Mouse (Mus musculus) limb, embryonic 15.5 days (tissue): ENCODE results near the gene Ldhb. TPM values are rescaled to one million over a fixed set of nuclear protein-coding genes. Genes with fewer than 3 reads are reported as not detected.
"Not testable (repeated sequence)": the region's sequence is repeated elsewhere in the genome, so short reads cannot be mapped to it uniquely, and the experiment has no call there.

ENCODE experiments used
- ATAC-seq: fragments of 200-750 bp; cut with Nextera tagmentation; 2 replicates; pipeline ENCODE4 v1.8.0; 2017; ENCODE audit warnings: low read depth, moderate TSS enrichment; ENCODE audit not compliant: insufficient number of reproducible peaks, low FRiP score, low TSS enrichment
- H3K27ac ChIP-seq: fragments of 300-500 bp; sonication (generic); 2 replicates; pipeline ENCODE4 v1.5.1; 2015; ENCODE audit warnings: moderate library complexity, mild to moderate bottlenecking, inconsistent platforms
- H3K27me3 ChIP-seq: fragments of 300-500 bp; sonication (generic); 2 replicates; pipeline ENCODE4 v1.6.1; 2015; ENCODE audit warnings: inconsistent platforms
- H3K36me3 ChIP-seq: fragments of 300-500 bp; sonication (generic); 2 replicates; pipeline ENCODE4 v1.6.1; 2015; ENCODE audit warnings: inconsistent platforms
- H3K4me1 ChIP-seq: fragments of 300-500 bp; sonication (generic); 2 replicates; pipeline ENCODE4 v1.6.1; 2015; ENCODE audit warnings: inconsistent platforms
- H3K4me2 ChIP-seq: fragments of 300-500 bp; sonication (generic); 2 replicates; pipeline ENCODE4 v1.6.1; 2015; ENCODE audit warnings: mild to moderate bottlenecking, inconsistent platforms
- H3K4me3 ChIP-seq: fragments of 300-500 bp; sonication (generic); 2 replicates; pipeline ENCODE4 v1.5.1; 2015; ENCODE audit warnings: mild to moderate bottlenecking, inconsistent platforms
- H3K9ac ChIP-seq: fragments of 300-500 bp; sonication (generic); 2 replicates; pipeline ENCODE4 v1.6.1; 2015; ENCODE audit warnings: inconsistent platforms
- H3K9me3 ChIP-seq: fragments of 300-500 bp; sonication (generic); 2 replicates; pipeline ENCODE4 v1.6.1; 2016; ENCODE audit warnings: inconsistent platforms
- WGBS: fragments of 180-500 bp; shearing (Covaris S2); methylation state at CpG from one replicate; pipeline ENCODE4 v1.1.7; 2015; 5-methylcytosine and 5-hydroxymethylcytosine counted together
- polyA plus RNA-seq: library from polyadenylated mRNA; unstranded; fragments of >200 nt; fragmentation: Nextera tagmentation; extraction: Ambion mirVana; gene quantifications from 2 replicates; pipeline ENCODE4 v1.2.1, GENCODE M21; 2015

Gene Ldhb
- polyA plus RNA-seq, 1 experiment from 2014 or later = 183 TPM

GRCm38 (mm10) chr6:142511516-142512135, 3.9 kb upstream of the Ldhb start:
- Histone ChIP-seq H3K4me2 (no peak overlapping the region), H3K4me1 (peaks cover 12% of the 10 kb centered on the region), H3K36me3 (no peaks in the 10 kb centered on the region), H3K9ac (no peak overlapping the region), H3K27me3 (peaks cover 10% of the 10 kb centered on the region; the same call in 1 of the 2 replicates), H3K27ac (no peak overlapping the region), H3K9me3 (no peaks in the 10 kb centered on the region), H3K4me3 (no peak overlapping the region)
- ATAC-seq = no peak
- 20% methylated on average over 12 of the region's 12 CpGs for WGBS

- Histone ChIP-seq H3K36me3 (no peaks in the 10 kb centered on the region), H3K9me3 (no peaks in the 10 kb centered on the region), H3K27me3 (peaks cover 10% of the 10 kb centered on the region; the same call in 1 of the 2 replicates), H3K9ac (no peak overlapping the region), H3K27ac (peak overlapping the region; percentile 68; the same call in 1 of the 2 replicates), H3K4me3 (no peak overlapping the region), H3K4me1 (peaks cover 17% of the 10 kb centered on the region), H3K4me2 (no peak overlapping the region)
- 51% methylated on average over 4 of the region's 4 CpGs for WGBS
- ATAC-seq = no peak
Measured at GRCm38 (mm10) chr6:142508663-142509062, 906 bp upstream of the Ldhb start.

DNA sequence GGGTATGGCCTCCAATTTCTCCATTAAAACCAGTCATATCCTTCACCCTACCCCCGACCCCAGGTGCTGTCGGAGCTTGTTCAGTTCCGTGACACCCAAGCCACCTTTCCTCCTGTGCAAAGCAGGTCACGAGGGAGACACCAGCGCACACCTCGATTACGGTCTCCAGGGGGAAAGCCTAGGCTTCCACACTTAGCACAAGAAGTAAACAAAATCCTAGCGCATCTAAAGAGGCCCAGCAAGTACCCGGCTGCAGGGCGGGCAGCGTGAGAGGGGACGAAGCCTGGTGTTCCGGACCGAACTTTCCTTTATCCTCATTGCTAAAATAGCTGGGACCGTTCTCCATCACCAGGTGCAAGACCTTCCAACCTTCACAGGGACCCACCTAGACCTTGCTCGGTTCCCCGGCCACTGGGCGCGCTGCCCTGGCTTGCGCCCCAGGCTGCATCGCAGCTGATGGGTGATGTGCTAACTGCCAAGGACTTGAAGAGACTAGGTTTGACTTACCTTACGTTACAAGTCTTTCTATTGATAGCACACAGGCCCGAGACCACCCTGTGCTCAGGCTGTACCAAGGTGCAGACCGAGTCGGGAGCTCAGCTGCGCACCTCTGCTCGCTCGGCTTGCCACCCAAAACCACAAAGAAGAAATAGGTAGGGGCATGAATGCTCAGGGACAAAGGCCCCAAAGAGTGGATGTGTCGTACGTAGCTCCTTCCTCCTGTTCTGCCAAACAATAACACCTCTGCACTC, 548 bp downstream of the Ldhb start:
- Histone ChIP-seq H3K27ac (peak overlapping the region; percentile 68), H3K4me3 (peak overlapping the region; percentile 55), H3K4me1 (peaks cover 17% of the 10 kb centered on the region), H3K27me3 (0 out of 2 replicates have a peak, but pooled peaks cover 3% of the 10 kb centered on the region), H3K9me3 (no peaks in the 10 kb centered on the region), H3K4me2 (peak overlapping the region; percentile 84), H3K9ac (peak overlapping the region; percentile 46), H3K36me3 (no peaks in the 10 kb centered on the region)
- WGBS = under 1% methylated on average over 30 of the region's 30 CpGs
- ATAC-seq = peak; percentile 30; the same call in 1 of the 2 replicates

DNA sequence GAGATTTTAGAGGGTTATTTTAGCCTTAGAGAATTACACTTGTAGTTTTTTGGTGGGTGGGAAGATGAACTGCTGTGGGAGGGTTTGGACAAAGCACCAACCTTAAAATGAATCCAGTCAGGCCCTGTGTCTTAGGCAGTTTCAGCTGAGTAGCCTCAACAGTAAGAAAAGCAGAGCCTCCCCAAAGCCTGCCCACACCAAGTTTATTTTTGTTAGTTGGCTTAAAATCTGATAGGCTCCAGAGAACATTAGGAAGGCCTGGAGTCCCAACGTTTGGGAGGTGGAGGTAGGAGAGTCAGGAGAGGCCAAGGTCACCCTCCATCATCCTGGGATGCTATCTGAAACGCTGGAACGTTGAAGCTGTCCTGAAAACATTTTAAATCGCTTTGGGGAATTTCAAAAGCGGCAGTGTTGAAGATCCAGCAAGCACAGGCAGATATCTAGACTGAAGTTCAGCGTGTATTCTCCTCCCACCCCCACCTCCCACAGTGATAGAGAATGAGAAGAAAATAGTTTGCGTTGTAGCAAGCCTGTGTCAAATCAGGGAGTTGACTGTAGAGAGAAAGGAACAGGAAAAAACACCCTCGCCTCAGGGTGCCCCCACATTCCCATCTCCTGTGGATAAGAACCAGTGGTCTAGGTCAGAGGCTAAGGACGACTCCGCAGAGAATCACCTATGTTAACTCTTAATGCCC, 1.3 kb downstream of the Ldhb start:
- Histone ChIP-seq H3K4me3 (peak overlapping the region; percentile 55), H3K36me3 (no peaks in the 10 kb centered on the region), H3K9ac (peak overlapping the region; percentile 46; the same call in 1 of the 2 replicates), H3K4me2 (peak overlapping the region; percentile 84), H3K27ac (no peak overlapping the region), H3K27me3 (0 out of 2 replicates have a peak, but pooled peaks cover 3% of the 10 kb centered on the region), H3K9me3 (no peaks in the 10 kb centered on the region), H3K4me1 (peaks cover 17% of the 10 kb centered on the region)
- ATAC-seq = no peak
- 10% methylated on average over 10 of the region's 10 CpGs for WGBS

DNA sequence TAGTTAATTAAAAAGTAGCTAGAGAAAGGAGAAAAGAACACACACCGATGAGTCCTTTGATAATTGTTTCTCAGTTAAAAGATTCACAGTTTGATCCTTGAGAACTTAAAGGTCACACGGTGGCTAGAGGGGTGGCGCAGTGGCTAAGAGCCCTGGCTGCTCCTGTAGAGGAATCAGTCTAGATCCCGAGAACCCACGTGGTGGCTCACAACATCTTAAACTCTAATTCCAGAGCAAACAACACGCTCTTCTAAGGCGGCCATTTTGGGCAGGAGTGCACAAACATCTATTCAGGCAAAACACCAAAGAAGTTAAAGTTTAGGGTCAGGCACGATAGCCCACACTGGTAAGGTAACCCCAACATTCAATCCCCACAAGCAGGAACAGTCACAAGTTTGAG, 4.2 kb downstream of the Ldhb start:
- Histone ChIP-seq H3K36me3 (peaks cover 15% of the 10 kb centered on the region; the same call in 1 of the 2 replicates), H3K27me3 (no peaks in the 10 kb centered on the region), H3K9me3 (no peaks in the 10 kb centered on the region), H3K27ac (no peak overlapping the region), H3K9ac (no peak overlapping the region), H3K4me2 (no peak overlapping the region), H3K4me3 (no peak overlapping the region), H3K4me1 (peaks cover 17% of the 10 kb centered on the region)
- 87% methylated on average over 8 of the region's 8 CpGs for WGBS
- ATAC-seq = no peak

- H3K36me3 ChIP-seq = peaks cover 23% of the 10 kb centered on the region
- WGBS = 78% methylated on average over 10 of the region's 10 CpGs
- no peak for ATAC-seq
- no peaks in the 10 kb centered on the region for H3K27me3 ChIP-seq
- no peaks in the 10 kb centered on the region for H3K9me3 ChIP-seq
- no peak overlapping the region for H3K4me2 ChIP-seq
- peaks cover 12% of the 10 kb centered on the region for H3K4me1 ChIP-seq
- no peak overlapping the region for H3K27ac ChIP-seq
- no peak overlapping the region for H3K4me3 ChIP-seq
- no peak overlapping the region for H3K9ac ChIP-seq
Measured at GRCm38 (mm10) chr6:142502519-142503125, 5.1 kb downstream of the Ldhb start.

DNA sequence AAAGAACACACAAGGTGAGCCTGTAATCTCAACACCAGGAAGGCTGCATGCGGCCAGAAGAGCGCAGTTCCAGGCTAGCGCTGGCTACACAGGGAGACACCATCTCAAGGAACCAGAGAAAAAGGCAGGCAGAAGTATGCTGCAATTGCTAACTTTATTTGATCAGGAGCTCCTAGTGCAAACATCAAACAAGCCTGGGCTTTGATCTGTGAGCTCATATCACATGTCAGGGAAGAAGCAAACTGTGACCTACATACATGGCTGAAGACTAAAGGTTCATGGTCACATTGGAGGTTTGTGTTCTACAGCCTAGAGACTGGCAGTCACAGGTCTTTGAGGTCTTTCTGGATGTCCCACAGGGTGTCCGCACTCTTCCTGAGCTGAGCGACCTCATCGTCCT, 17.6 kb downstream of the Ldhb start:
- H3K9me3 ChIP-seq, H3K4me2 ChIP-seq, H3K9ac ChIP-seq, ATAC-seq, H3K27me3 ChIP-seq, H3K4me3 ChIP-seq, H3K27ac ChIP-seq, H3K4me1 ChIP-seq: not testable (repeated sequence)
- 94% methylated on average over 6 of the region's 6 CpGs for WGBS
- H3K36me3 ChIP-seq = peaks cover 50% of the 10 kb centered on the region

GRCm38 (mm10) chr6:142487638-142488037, 20.1 kb downstream of the Ldhb start:
- Histone ChIP-seq H3K27ac (no peak overlapping the region), H3K9me3 (no peaks in the 10 kb centered on the region), H3K4me3 (no peak overlapping the region), H3K36me3 (peaks cover 35% of the 10 kb centered on the region), H3K4me1 (no peaks in the 10 kb centered on the region), H3K27me3 (no peaks in the 10 kb centered on the region), H3K9ac (no peak overlapping the region), H3K4me2 (no peak overlapping the region)
- 81% methylated on average over 9 of the region's 9 CpGs for WGBS
- no peak for ATAC-seq

DNA sequence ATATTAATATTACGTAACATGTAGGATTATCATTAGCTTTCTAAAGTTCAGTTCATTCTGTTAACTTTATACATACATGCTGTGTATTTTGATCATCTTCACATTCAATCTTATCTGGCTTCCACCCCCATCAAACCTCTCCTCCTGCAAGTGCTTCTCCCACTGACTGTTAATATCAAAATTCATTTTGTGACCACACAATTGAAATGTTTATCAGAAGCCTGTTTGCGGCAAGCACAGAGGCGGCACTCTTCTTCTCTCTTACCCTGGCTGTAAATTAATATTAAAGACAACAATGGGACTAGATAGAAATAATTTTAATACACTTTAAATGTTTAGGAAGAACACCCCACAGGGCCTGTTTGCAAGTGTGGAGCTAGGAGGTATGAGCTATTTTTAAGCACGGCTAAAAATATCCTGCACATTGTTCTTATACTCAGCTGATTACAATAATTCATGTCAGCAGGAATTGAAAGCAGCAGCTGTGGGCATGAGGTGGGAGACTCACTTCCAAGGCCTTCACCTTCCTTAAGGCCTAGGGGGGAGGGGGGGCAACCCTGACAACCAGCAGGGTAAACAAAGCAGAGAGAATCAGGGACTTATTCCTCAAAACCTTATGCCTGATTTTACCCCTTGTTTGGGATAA, 22.2 kb downstream of the Ldhb start:
- H3K36me3 ChIP-seq = peaks cover 22% of the 10 kb centered on the region
- H3K27me3 ChIP-seq = no peaks in the 10 kb centered on the region
- no peaks in the 10 kb centered on the region for H3K4me1 ChIP-seq
- H3K9me3 ChIP-seq = no peaks in the 10 kb centered on the region
- H3K4me2 ChIP-seq = no peak overlapping the region
- no peak overlapping the region for H3K27ac ChIP-seq
- ATAC-seq = no peak
- no peak overlapping the region for H3K4me3 ChIP-seq
- no peak overlapping the region for H3K9ac ChIP-seq
- WGBS = 84% methylated on average over 4 of the region's 4 CpGs

GRCm38 (mm10) chr6:142477239-142477638, 30.5 kb downstream of the Ldhb start:
- no peak for ATAC-seq
- no peaks in the 10 kb centered on the region for H3K27me3 ChIP-seq
- 77% methylated on average over 7 of the region's 7 CpGs for WGBS
- no peak overlapping the region for H3K27ac ChIP-seq
- H3K4me3 ChIP-seq = no peak overlapping the region
- no peak overlapping the region for H3K9ac ChIP-seq
- H3K4me1 ChIP-seq = no peaks in the 10 kb centered on the region
- no peaks in the 10 kb centered on the region for H3K9me3 ChIP-seq
- H3K4me2 ChIP-seq = no peak overlapping the region
- H3K36me3 ChIP-seq = no peaks in the 10 kb centered on the region

DNA sequence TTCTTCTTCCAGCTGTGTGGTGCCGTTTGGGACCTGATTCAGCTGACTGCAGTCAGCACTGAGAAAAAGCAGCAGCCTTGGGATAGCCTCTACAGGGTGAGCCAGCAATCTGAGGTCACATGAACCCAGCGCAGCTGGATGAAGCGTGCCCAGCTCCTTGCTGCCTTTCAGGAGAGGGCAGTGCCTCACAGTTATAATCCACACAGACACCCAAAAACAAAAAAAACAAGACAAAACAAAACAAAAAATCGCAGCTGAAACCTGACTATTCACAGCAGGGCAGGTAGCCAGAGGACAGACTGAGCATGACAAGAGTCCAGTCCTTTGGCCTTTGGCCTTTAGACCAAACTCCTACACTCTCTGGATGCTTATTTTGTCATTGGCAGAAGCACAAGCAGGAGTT, 35.0 kb downstream of the Ldhb start, which contains the start of gene Gys2:
Gys2 (minus strand) TSS at position 309 of the 403 bp plus-strand sequence.
- ATAC-seq = no peak

More for the DNA sequence above, 35.0 kb downstream of the Ldhb start, which contains the start of gene Gys2:
- H3K9me3 ChIP-seq = no peaks in the 10 kb centered on the region
- H3K27ac ChIP-seq = no peak within 1 kb of the TSS
- no peaks in the 10 kb centered on the region for H3K36me3 ChIP-seq
- H3K27me3 ChIP-seq = no peaks in the 10 kb centered on the region
- WGBS = 71% methylated on average over 4 of the region's 4 CpGs
- H3K4me3 ChIP-seq = no peak within 1 kb of the TSS
- H3K4me2 ChIP-seq = no peak within 1 kb of the TSS
- no peak within 1 kb of the TSS for H3K9ac ChIP-seq
- H3K4me1 ChIP-seq = no peaks in the 10 kb centered on the region
